Mouse (Mus musculus): Measurements from ENCODE around the gene Tspan18.

GRCm38 (mm10) chr2:93175278-93175677 is 159.0 kb downstream of the Tspan18 start:
- TF ChIP-seq GATA1 (IDR thresholded peaks at IDR 0.05; ENCODE audit: borderline replicate concordance, low read length) = no peak
- TF ChIP-seq FLI1 (IDR thresholded peaks at IDR 0.05; ENCODE audit: low read length) = no peak
